Mouse (Mus musculus): ENCODE data around the gene Mab21l1. TPM values are rescaled to one million over a fixed set of nuclear protein-coding genes. Genes with fewer than 3 reads are reported as not detected.

The Mab21l1 gene
- polyA plus RNA-seq, 1 experiment from 2014 or later = 0.56 TPM

GRCm38 (mm10) chr3:55814993-55815625 is 32.8 kb downstream of the Mab21l1 start:
- no peak for DNase-seq (ENCODE audit: low spot score)

DNA sequence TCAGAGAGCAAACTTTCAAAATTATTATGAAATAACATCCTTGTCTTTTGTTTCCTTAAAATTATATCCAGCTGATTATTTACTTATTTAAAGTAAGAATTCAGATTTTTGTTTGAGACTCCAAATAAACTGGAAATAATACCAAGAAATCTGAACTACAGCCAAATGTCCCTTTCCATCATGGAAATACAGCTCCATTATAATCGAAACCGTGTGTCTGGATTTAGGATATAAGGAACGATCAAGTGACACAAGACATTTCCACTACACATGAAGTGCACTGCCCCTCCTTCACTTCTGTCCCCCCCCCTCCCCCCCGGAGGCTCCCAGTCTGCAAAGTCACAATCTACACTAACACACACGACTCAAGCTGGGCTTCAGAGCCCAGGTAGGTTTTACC is 33.8 kb downstream of the Mab21l1 start:
- no peak for DNase-seq (ENCODE audit: low spot score)

- no peak for DNase-seq (ENCODE audit: low spot score)
These were observed 34.5 kb downstream of the Mab21l1 start for GRCm38 (mm10) chr3:55816638-55817375.

GRCm38 (mm10) chr3:55818082-55818481 is 35.8 kb downstream of the Mab21l1 start:
- no peak for DNase-seq (ENCODE audit: low spot score)

GRCm38 (mm10) chr3:55819598-55819997 is 37.3 kb downstream of the Mab21l1 start:
- DNase-seq (ENCODE audit: low spot score) = no peak

- DNase-seq (ENCODE audit: low spot score) = no peak
These were observed 42.6 kb downstream of the Mab21l1 start for GRCm38 (mm10) chr3:55824864-55825263.

DNA sequence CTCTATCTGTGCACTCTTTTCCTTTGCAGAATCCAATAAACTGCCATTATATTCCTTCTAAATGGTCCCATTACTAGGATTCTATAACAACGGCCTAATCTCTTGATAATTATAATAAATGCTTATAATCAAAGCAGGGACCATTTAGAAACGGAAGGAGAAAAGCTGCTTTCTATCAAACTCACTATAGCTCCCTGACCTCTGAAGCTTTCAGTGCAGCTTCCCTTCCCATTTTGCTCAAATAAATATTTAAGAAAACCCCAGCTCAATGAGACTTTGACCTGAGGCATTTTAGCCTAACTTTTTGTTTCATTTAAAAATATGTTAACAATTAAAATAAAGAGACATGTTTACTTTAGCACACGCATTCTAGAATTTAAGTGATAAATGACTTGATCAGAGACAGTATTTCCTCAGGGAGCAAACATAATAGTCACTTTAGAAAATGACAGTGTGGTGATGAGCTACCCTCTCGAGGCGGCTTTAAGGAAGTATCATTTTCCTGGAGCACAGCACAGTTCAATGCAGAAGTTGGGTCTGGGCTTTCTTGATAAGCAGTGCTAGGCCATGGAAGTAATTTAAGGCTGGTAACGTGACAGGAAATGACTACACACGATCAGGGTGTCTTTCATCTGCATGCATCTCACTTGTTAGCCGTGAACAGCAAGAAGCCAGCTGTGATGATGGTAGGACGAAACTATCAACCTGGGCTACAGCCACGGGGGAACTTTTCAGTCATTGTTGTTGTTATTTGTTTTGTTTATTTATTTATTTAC is 46.4 kb downstream of the Mab21l1 start:
- peak; percentile 18 for DNase-seq (ENCODE audit: low spot score)

- DNase-seq (ENCODE audit: low spot score) = no peak
These were observed 47.9 kb downstream of the Mab21l1 start for GRCm38 (mm10) chr3:55830226-55830625.
